Mouse (Mus musculus) heart, embryonic 11.5 days (tissue): Measurements from ENCODE around the gene Bhmt2. TPM values are rescaled to one million over a fixed set of nuclear protein-coding genes. Genes with fewer than 3 reads are reported as not detected.

Experiments used
- ATAC-seq: fragments of 200-750 bp; cut with Nextera tagmentation; replicated peaks from 2 replicates; pipeline ENCODE4 v1.8.0; 2017; ENCODE audit warnings: moderate library complexity; ENCODE audit not compliant: insufficient number of reproducible peaks, low FRiP score, low TSS enrichment
- H3K27ac ChIP-seq: fragments of 300-500 bp; sonication (generic); 2 replicates; pipeline ENCODE4 v1.5.1; 2014; ENCODE audit warnings: mild to moderate bottlenecking, low read depth, low read length
- H3K27me3 ChIP-seq: fragments of 300-500 bp; sonication (generic); 2 replicates; pipeline ENCODE4 v1.6.1; 2014; ENCODE audit warnings: mild to moderate bottlenecking, low read length, mixed read lengths; ENCODE audit not compliant: control insufficient read depth, insufficient read depth
- H3K36me3 ChIP-seq: fragments of 300-500 bp; sonication (generic); 2 replicates; pipeline ENCODE4 v1.6.1; 2014; ENCODE audit warnings: mild to moderate bottlenecking, low read length, moderate library complexity, mixed read lengths; ENCODE audit not compliant: control insufficient read depth, insufficient read depth
- H3K4me1 ChIP-seq: fragments of 300-500 bp; sonication (generic); 2 replicates; pipeline ENCODE4 v1.6.1; 2014; ENCODE audit warnings: low read length; ENCODE audit not compliant: control insufficient read depth, insufficient read depth
- H3K4me2 ChIP-seq: fragments of 300-500 bp; sonication (generic); 2 replicates; pipeline ENCODE4 v1.6.1; 2014; ENCODE audit warnings: mild to moderate bottlenecking, moderate library complexity
- H3K4me3 ChIP-seq: fragments of 300-500 bp; sonication (generic); 2 replicates; pipeline ENCODE4 v1.5.1; 2014; ENCODE audit warnings: low read depth, low read length
- H3K9ac ChIP-seq: fragments of 300-500 bp; sonication (generic); 2 replicates; pipeline ENCODE4 v1.6.1; 2014; ENCODE audit warnings: mild to moderate bottlenecking, low read depth, low read length, moderate library complexity
- H3K9me3 ChIP-seq: fragments of 300-500 bp; sonication (generic); replicated peaks from 2 replicates; pipeline ENCODE4 v1.6.1; 2016; ENCODE audit warnings: low read length; ENCODE audit not compliant: control insufficient read depth
- WGBS: fragments of 180-500 bp; shearing (Covaris S2); extraction: QIAGEN DNeasy Blood & Tissue Kit; methylation state at CpG from one replicate; pipeline ENCODE4 v1.1.7; 2014; ENCODE audit not compliant: insufficient replicate concordance; 5-methylcytosine and 5-hydroxymethylcytosine counted together
- polyA plus RNA-seq: library from polyadenylated mRNA; unstranded; fragments of >200 nt; fragmentation: Nextera tagmentation; extraction: Ambion mirVana; gene quantifications from 2 replicates; pipeline ENCODE4 v1.2.1, GENCODE M21; 2014

Gene Bhmt2
- polyA plus RNA-seq, 1 experiment from 2014 or later = 0.39 TPM

DNA sequence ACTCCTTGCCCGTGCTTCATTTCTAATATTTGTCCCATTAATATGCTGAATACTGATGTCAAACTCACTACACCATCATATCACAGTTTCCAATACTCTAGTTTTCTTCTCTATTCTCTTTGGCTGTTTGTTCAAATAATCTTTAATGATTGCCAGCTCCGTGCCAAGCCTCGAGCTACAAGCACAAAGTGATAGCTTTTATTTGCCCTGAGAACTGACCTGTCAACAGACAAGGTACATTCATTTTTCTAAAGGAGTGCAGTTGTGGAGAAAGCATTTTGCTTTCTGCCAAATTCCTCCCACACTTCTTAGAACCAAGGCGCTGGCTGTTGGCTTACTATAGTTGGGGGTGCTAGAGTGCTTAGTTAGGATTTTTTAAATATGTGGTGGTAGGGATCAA is 33.2 kb upstream of the Bhmt2 start:
- no peak overlapping the region for H3K27ac ChIP-seq
- H3K4me2 ChIP-seq = no peak overlapping the region
- H3K4me1 ChIP-seq = no peaks in the 10 kb centered on the region
- H3K36me3 ChIP-seq = no peaks in the 10 kb centered on the region
- 71% methylated on average over 4 of the region's 4 CpGs for WGBS
- ATAC-seq = no peak
- no peak overlapping the region for H3K4me3 ChIP-seq
- no peak overlapping the region for H3K9ac ChIP-seq
- no peaks in the 10 kb centered on the region for H3K27me3 ChIP-seq
- no peaks in the 10 kb centered on the region for H3K9me3 ChIP-seq

DNA sequence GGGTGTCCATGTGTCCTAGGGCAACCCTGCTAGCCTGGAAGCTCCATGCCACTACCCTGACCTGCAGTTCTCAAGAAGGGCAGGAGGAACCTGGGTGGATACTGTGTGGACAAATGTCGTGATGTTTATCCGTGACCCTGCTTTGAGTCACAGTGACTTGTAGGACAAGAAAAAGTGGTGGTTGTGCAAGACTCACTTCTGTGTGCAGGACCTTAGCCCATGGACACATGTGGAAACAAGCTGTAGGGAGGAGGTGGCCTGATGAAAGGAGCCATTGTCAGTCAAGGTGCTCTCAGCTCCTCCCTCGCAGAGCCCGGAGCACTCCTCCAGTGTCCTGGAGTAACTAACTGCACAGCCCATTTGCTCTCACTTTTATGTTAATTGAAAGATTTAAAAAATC is 31.6 kb upstream of the Bhmt2 start:
- Histone ChIP-seq H3K27me3 (no peaks in the 10 kb centered on the region), H3K9ac (no peak overlapping the region), H3K9me3 (no peaks in the 10 kb centered on the region), H3K4me1 (no peaks in the 10 kb centered on the region), H3K27ac (no peak overlapping the region), H3K4me3 (no peak overlapping the region), H3K36me3 (no peaks in the 10 kb centered on the region), H3K4me2 (no peak overlapping the region)
- no peak for ATAC-seq
- 74% methylated on average over 4 of the region's 4 CpGs for WGBS

DNA sequence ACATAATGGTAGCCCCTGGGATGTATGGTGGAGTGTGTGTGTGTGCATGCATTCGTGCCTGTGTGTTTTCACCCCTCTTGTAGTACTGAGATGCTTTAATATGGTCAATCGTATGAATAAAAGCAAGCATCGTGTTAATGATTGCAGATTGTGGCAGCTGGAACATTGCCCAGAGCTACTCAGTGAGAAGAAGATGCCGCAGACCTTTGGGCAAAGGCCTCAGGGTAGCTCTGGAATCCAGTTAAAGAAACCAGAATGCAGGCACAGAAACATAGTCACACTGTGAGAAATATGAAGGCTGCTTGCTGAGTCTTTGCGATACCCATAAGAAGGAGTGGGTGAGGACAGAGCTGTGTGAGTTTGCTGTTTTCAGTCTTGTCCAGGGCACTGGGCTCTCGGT is 24.8 kb upstream of the Bhmt2 start:
- no peak overlapping the region for H3K4me2 ChIP-seq
- no peak for ATAC-seq
- H3K36me3 ChIP-seq = no peaks in the 10 kb centered on the region
- H3K27ac ChIP-seq = no peak overlapping the region
- H3K9ac ChIP-seq = no peak overlapping the region
- no peaks in the 10 kb centered on the region for H3K9me3 ChIP-seq
- WGBS = 81% methylated on average over 6 of the region's 6 CpGs
- no peak overlapping the region for H3K4me3 ChIP-seq
- no peaks in the 10 kb centered on the region for H3K27me3 ChIP-seq
- H3K4me1 ChIP-seq = no peaks in the 10 kb centered on the region

DNA sequence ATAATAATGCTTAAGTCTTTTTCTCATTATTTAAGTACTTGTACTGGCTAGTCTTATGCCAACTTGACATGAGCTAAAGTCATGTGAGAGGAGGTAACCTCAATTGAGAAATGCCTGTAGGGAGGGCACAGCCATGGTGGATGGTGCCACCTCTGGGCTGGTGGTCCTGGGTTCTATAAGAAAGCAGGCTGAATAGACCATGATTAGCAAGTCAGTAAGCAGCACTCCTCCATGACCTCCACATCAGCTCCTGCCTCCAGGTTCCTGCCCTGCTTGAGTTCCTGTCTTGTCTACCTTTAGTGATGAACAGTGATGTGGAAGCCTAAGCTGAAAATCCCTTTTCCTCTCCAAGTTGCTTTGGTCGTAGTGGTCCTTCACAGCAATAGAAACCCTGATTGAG is 16.7 kb upstream of the Bhmt2 start:
- no peak for ATAC-seq
- H3K27me3 ChIP-seq = no peaks in the 10 kb centered on the region
- no peak overlapping the region for H3K4me3 ChIP-seq
- H3K4me2 ChIP-seq = no peak overlapping the region
- no peaks in the 10 kb centered on the region for H3K9me3 ChIP-seq
- no peaks in the 10 kb centered on the region; the same call in 1 of the 2 replicates for H3K4me1 ChIP-seq
- no peak overlapping the region for H3K9ac ChIP-seq
- WGBS = 72% methylated on average over 1 of the region's 1 CpGs
- H3K27ac ChIP-seq = no peak overlapping the region
- no peaks in the 10 kb centered on the region for H3K36me3 ChIP-seq

DNA sequence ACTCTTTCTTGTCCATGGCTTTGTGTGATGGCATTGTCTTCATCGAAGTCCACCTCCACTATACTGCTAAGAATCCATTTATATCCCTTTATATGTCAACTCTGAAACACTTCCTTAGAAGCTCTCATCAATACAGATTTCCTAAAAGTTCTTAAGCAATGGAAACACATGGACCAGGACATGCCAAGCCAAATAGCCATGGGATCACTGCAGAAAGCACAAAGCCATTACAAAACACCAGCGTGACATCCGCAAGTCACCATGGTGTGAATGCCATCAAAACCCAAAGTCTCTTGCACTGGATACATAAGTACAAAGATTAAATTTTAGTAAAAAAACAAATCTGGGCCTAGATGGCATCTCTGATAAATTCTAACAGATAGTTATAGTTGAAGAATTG is 15.5 kb upstream of the Bhmt2 start:
- Histone ChIP-seq H3K9me3 (no peaks in the 10 kb centered on the region), H3K4me3 (no peak overlapping the region), H3K4me2 (no peak overlapping the region), H3K27me3 (no peaks in the 10 kb centered on the region), H3K36me3 (no peaks in the 10 kb centered on the region), H3K27ac (no peak overlapping the region), H3K4me1 (no peaks in the 10 kb centered on the region; the same call in 1 of the 2 replicates), H3K9ac (no peak overlapping the region)
- ATAC-seq = no peak
- 89% methylated on average over 3 of the region's 3 CpGs for WGBS

DNA sequence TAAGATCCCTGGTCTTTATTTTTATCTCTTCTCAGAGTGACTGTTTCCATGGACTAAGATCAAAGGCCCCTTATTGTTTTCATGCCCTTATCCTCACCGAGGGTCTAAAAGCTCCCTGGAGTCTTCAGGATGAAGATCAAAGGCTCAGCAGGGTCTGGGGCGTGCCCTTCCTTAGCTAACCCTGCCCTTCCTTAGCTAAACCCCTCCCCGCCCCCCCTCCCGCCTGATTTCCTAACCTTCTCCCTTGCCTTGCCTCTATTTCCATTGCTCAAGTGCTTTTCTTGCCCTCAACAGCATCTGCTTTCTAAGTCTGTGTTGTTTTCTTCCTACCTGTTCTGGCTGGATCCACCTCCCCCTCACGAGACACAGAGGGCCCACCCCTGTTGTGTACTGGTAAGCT is 13.2 kb upstream of the Bhmt2 start:
- no peaks in the 10 kb centered on the region; the same call in 1 of the 2 replicates for H3K4me1 ChIP-seq
- H3K9ac ChIP-seq = no peak overlapping the region
- no peaks in the 10 kb centered on the region for H3K36me3 ChIP-seq
- H3K9me3 ChIP-seq = no peaks in the 10 kb centered on the region
- H3K4me2 ChIP-seq = no peak overlapping the region
- H3K27ac ChIP-seq = no peak overlapping the region
- H3K4me3 ChIP-seq = no peak overlapping the region
- ATAC-seq = no peak
- 16% methylated on average over 5 of the region's 5 CpGs for WGBS
- no peaks in the 10 kb centered on the region for H3K27me3 ChIP-seq

DNA sequence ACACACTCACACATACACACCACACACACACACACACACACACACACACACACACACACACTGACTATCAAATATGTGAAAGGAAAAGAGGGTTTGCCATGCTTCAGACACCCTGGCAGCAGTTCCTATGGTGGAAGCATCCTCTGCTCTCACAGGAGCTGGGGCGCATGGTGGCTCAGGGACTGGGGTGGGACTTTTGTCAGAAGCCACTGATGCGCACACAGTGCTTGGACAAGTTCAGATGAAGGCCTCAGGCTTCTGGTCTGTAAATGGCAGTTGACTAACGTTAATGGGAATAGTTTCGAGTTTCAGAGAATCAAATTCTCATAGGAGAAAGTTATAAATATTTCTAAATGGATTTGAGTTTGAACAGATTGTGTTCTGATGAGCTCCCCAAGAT is 11.1 kb upstream of the Bhmt2 start:
- Histone ChIP-seq H3K36me3 (no peaks in the 10 kb centered on the region), H3K4me1 (no peaks in the 10 kb centered on the region; the same call in 1 of the 2 replicates), H3K9ac (no peak overlapping the region), H3K27ac (no peak overlapping the region), H3K9me3 (no peaks in the 10 kb centered on the region), H3K4me2 (no peak overlapping the region), H3K4me3 (no peak overlapping the region), H3K27me3 (no peaks in the 10 kb centered on the region)
- 79% methylated on average over 4 of the region's 4 CpGs for WGBS
- ATAC-seq = no peak

DNA sequence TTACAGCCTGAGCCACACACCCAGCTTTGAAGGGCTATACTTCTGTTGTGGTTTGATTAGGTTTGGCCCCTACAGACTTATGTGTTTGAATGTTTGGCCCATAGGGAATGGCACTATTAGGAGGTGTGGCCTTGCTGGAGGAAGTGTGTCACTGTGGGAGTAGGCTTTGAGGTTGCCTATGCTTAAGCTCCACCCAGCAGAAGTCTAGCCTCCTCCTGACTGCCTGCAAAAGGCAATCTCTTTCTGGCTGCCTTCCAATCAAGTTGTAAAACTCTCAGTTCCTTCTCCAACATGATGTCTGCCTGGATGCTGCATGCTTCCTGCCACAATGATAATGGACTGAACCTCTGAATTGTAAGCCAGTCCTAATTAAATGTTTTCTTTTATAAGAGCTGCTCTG is 9.2 kb upstream of the Bhmt2 start:
- no peak overlapping the region for H3K27ac ChIP-seq
- H3K4me3 ChIP-seq = no peak overlapping the region
- ATAC-seq = no peak
- no peaks in the 10 kb centered on the region for H3K27me3 ChIP-seq
- H3K4me2 ChIP-seq = no peak overlapping the region
- no peak overlapping the region for H3K9ac ChIP-seq
- no peaks in the 10 kb centered on the region for H3K9me3 ChIP-seq
- no peaks in the 10 kb centered on the region for H3K36me3 ChIP-seq
- H3K4me1 ChIP-seq = no peaks in the 10 kb centered on the region; the same call in 1 of the 2 replicates

DNA sequence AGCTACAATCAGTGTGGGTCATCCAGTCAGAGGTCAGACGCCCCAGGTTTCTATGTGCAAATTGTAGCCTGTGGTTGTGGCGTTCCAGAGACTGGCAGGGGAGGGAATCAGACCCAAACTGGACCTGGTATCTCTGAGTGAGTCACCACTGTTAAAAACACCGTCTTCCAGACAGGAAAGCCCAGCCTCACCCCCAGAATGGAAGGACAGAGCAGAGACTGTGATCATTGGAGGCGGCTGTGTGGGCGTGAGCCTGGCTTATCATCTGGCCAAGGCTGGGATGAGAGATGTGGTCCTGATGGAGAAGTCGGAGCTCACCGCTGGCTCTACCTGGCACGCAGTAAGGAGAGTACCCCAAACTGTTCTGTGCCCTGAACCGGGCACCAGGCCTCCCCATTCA is 2.8 kb upstream of the Bhmt2 start:
- Histone ChIP-seq H3K4me2 (no peak overlapping the region), H3K9ac (no peak overlapping the region), H3K4me3 (no peak overlapping the region), H3K9me3 (no peaks in the 10 kb centered on the region), H3K36me3 (no peaks in the 10 kb centered on the region), H3K4me1 (no peaks in the 10 kb centered on the region), H3K27ac (no peak overlapping the region), H3K27me3 (peaks cover 7% of the 10 kb centered on the region)
- WGBS = 47% methylated on average over 9 of the region's 9 CpGs
- no peak for ATAC-seq
